Mouse (Mus musculus): ENCODE data around the gene Plekhg1.

Gene Plekhg1

DNA sequence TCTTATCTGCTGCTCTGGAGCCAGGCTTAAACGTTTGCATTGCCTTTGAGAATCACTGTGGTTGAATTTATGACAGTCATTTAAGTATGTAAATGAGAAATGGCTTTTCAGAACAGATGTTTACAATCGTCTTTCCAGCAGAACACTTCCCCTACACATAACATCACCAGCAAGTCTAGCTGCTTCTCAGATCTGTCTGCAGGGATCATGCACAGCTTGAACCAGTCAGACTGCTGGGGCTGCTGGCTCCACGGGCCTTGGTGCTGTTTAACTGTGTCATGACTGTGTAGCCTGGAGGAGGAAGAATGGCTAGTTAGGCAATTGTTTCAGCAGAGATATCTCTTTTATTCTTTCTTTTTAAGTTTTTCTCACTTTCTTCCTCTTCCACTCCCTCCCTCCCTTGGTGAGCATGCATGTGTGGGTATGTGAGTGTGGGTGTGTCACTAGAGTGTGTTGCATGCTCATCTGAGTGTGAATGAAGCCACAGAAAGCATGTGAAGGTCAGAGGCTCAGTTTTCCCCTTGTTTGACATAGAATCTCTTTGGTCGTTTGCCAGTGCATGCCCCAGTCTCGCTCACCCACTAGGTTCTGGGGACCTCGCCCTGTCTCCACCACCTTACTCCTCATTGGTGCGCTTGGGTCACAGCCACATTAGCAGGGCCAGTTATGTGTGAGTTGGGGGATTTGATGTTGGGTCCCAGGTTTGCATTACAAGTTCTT lies 266.3 kb downstream of the Plekhg1 start:
- no peak for DNase-seq (ENCODE audit: low read depth, low spot score)

Measured in CD4-positive helper T cell, adult 2 months (primary cell).